Mouse (Mus musculus): ENCODE results near the gene Fcho1. TPM values are rescaled to one million over a fixed set of nuclear protein-coding genes. Genes with fewer than 3 reads are reported as not detected.
A peak's percentile ranks its signal among the peaks of the same experiment; 100 is the strongest.

The Fcho1 gene
- polyA plus RNA-seq, 1 experiment from 2014 or later = 107 TPM

- Histone ChIP-seq H3K9ac (ENCODE audit: low read depth, low read length) (no peak overlapping the region), H3K4me3 (ENCODE audit: low read depth, low read length) (no peak overlapping the region), H3K9me3 (replicated peaks; ENCODE audit: control insufficient read depth, low read length, poor library complexity, severe bottlenecking) (no peaks in the 10 kb centered on the region), H3K4me1 (ENCODE audit: control insufficient read depth, insufficient read depth, low read length) (peaks cover 36% of the 10 kb centered on the region), H3K36me3 (ENCODE audit: control insufficient read depth, insufficient read depth, low read length) (peaks cover 16% of the 10 kb centered on the region; the same call in 1 of the 2 replicates), H3K27me3 (ENCODE audit: control insufficient read depth, insufficient read depth, low read depth, low read length) (no peaks in the 10 kb centered on the region), H3K4me2 (ENCODE audit: low read length) (no peak overlapping the region), H3K27ac (ENCODE audit: low read length) (no peak overlapping the region)
- no peak for ATAC-seq
- 6% methylated on average over 22 of the region's 22 CpGs for WGBS
Observed at GRCm38 (mm10) chr8:71665331-71666130, 60.0 kb downstream of the Fcho1 start.

GRCm38 (mm10) chr8:71660325-71661120 is 65.0 kb downstream of the Fcho1 start:
- Histone ChIP-seq H3K27me3 (ENCODE audit: control insufficient read depth, insufficient read depth, low read depth, low read length) (peaks cover 13% of the 10 kb centered on the region; the same call in 1 of the 2 replicates), H3K36me3 (ENCODE audit: control insufficient read depth, insufficient read depth, low read length) (peaks cover 19% of the 10 kb centered on the region; the same call in 1 of the 2 replicates), H3K27ac (ENCODE audit: low read length) (no peak overlapping the region), H3K4me1 (ENCODE audit: control insufficient read depth, insufficient read depth, low read length) (no peaks in the 10 kb centered on the region), H3K9me3 (replicated peaks; ENCODE audit: control insufficient read depth, low read length, poor library complexity, severe bottlenecking) (no peaks in the 10 kb centered on the region), H3K4me3 (ENCODE audit: low read depth, low read length) (no peak overlapping the region), H3K4me2 (ENCODE audit: low read length) (no peak overlapping the region), H3K9ac (ENCODE audit: low read depth, low read length) (0 out of 2 replicates have a peak overlapping the region, but pooled peaks have one; percentile 28)
- WGBS = 11% methylated on average over 36 of the region's 36 CpGs
- peak; percentile 54 for ATAC-seq

- H3K4me1 ChIP-seq (ENCODE audit: control insufficient read depth, insufficient read depth, low read length) = no peaks in the 10 kb centered on the region
- no peak overlapping the region for H3K9ac ChIP-seq (ENCODE audit: low read depth, low read length)
- H3K4me2 ChIP-seq (ENCODE audit: low read length) = no peak overlapping the region
- no peak overlapping the region for H3K27ac ChIP-seq (ENCODE audit: low read length)
- peaks cover 17% of the 10 kb centered on the region; the same call in 1 of the 2 replicates for H3K27me3 ChIP-seq (ENCODE audit: control insufficient read depth, insufficient read depth, low read depth, low read length)
- 53% methylated on average over 1 of the region's 1 CpGs for WGBS
- ATAC-seq = no peak
- no peak overlapping the region for H3K4me3 ChIP-seq (ENCODE audit: low read depth, low read length)
- H3K9me3 ChIP-seq (replicated peaks; ENCODE audit: control insufficient read depth, low read length, poor library complexity, severe bottlenecking) = no peaks in the 10 kb centered on the region
- peaks cover 25% of the 10 kb centered on the region; the same call in 1 of the 2 replicates for H3K36me3 ChIP-seq (ENCODE audit: control insufficient read depth, insufficient read depth, low read length)
Observed at GRCm38 (mm10) chr8:71659751-71660150, 65.8 kb downstream of the Fcho1 start.

GRCm38 (mm10) chr8:71658515-71659049 is 66.9 kb downstream of the Fcho1 start:
- Histone ChIP-seq H3K4me3 (ENCODE audit: low read depth, low read length) (no peak overlapping the region), H3K27me3 (ENCODE audit: control insufficient read depth, insufficient read depth, low read depth, low read length) (peaks cover 17% of the 10 kb centered on the region; the same call in 1 of the 2 replicates), H3K9me3 (replicated peaks; ENCODE audit: control insufficient read depth, low read length, poor library complexity, severe bottlenecking) (no peaks in the 10 kb centered on the region), H3K9ac (ENCODE audit: low read depth, low read length) (no peak overlapping the region), H3K4me2 (ENCODE audit: low read length) (no peak overlapping the region), H3K4me1 (ENCODE audit: control insufficient read depth, insufficient read depth, low read length) (no peaks in the 10 kb centered on the region), H3K27ac (ENCODE audit: low read length) (no peak overlapping the region), H3K36me3 (ENCODE audit: control insufficient read depth, insufficient read depth, low read length) (peaks cover 26% of the 10 kb centered on the region; the same call in 1 of the 2 replicates)
- 33% methylated on average over 17 of the region's 17 CpGs for WGBS
- ATAC-seq = no peak

Other genes starting within 250 kb of the Fcho1 start
- 4.0 and 5.9 TPM in 2 replicates for gene Ano8, start 239.8 kb downstream of the Fcho1 start, polyA plus RNA-seq (2015; fragmentation: Nextera tagmentation; extraction: Ambion mirVana)
- gene Gtpbp3, start 237.6 kb downstream of the Fcho1 start, polyA plus RNA-seq (2015; fragmentation: Nextera tagmentation; extraction: Ambion mirVana) = 11.8 and 12.5 TPM in 2 replicates
- 5.7 and 6.5 TPM in 2 replicates for gene Plvap, start 214.0 kb downstream of the Fcho1 start, polyA plus RNA-seq (2015; fragmentation: Nextera tagmentation; extraction: Ambion mirVana)
- gene Ccdc194, start 200.0 kb downstream of the Fcho1 start, polyA plus RNA-seq (2015; fragmentation: Nextera tagmentation; extraction: Ambion mirVana) = 0.11 TPM in 1 of 2 replicates, not detected in the other
- gene Bst2, start 188.3 kb downstream of the Fcho1 start, polyA plus RNA-seq (2015; fragmentation: Nextera tagmentation; extraction: Ambion mirVana) = 6.8 and 7.9 TPM in 2 replicates
- gene Mvb12a, start 182.8 kb downstream of the Fcho1 start, polyA plus RNA-seq (2015; fragmentation: Nextera tagmentation; extraction: Ambion mirVana) = 52.4 and 60.3 TPM in 2 replicates
- 0.17 TPM in 1 of 2 replicates, not detected in the other for gene Tmem221, start 166.8 kb downstream of the Fcho1 start, polyA plus RNA-seq (2015; fragmentation: Nextera tagmentation; extraction: Ambion mirVana)
- not detected in 2 replicates for gene Nxnl1, start 159.1 kb downstream of the Fcho1 start, polyA plus RNA-seq (2015; fragmentation: Nextera tagmentation; extraction: Ambion mirVana)
- gene Slc27a1, start 156.8 kb downstream of the Fcho1 start, polyA plus RNA-seq (2015; fragmentation: Nextera tagmentation; extraction: Ambion mirVana) = 71.4 and 79.2 TPM in 2 replicates
- gene Pgls, start 133.5 kb downstream of the Fcho1 start, polyA plus RNA-seq (2015; fragmentation: Nextera tagmentation; extraction: Ambion mirVana) = 219 and 237 TPM in 2 replicates
- 6.4 and 7.9 TPM in 2 replicates for gene Fam129c, start 128.1 kb downstream of the Fcho1 start, polyA plus RNA-seq (2015; fragmentation: Nextera tagmentation; extraction: Ambion mirVana)
- gene Colgalt1, start 114.7 kb downstream of the Fcho1 start, polyA plus RNA-seq (2015; fragmentation: Nextera tagmentation; extraction: Ambion mirVana) = 68.8 and 70.8 TPM in 2 replicates
- 23.5 and 29.0 TPM in 2 replicates for gene Unc13a, start 54.0 kb downstream of the Fcho1 start, polyA plus RNA-seq (2015; fragmentation: Nextera tagmentation; extraction: Ambion mirVana)
- gene Jak3, start 49.4 kb downstream of the Fcho1 start, polyA plus RNA-seq (2015; fragmentation: Nextera tagmentation; extraction: Ambion mirVana) = 4.7 and 5.4 TPM in 2 replicates
- 1.4 TPM in 1 of 2 replicates, not detected in the other for gene Insl3, start 36.5 kb downstream of the Fcho1 start, polyA plus RNA-seq (2015; fragmentation: Nextera tagmentation; extraction: Ambion mirVana)
- 0.20 and 0.50 TPM in 2 replicates for gene B3gnt3, start 23.9 kb downstream of the Fcho1 start, polyA plus RNA-seq (2015; fragmentation: Nextera tagmentation; extraction: Ambion mirVana)
- 9.6 and 9.9 TPM in 2 replicates for gene Zfp709, start 156.3 kb upstream of the Fcho1 start, polyA plus RNA-seq (2015; fragmentation: Nextera tagmentation; extraction: Ambion mirVana)
- gene Zfp882, start 182.9 kb upstream of the Fcho1 start, polyA plus RNA-seq (2015; fragmentation: Nextera tagmentation; extraction: Ambion mirVana) = 18.4 and 21.2 TPM in 2 replicates
- 32.7 and 33.6 TPM in 2 replicates for gene Zfp617, start 182.9 kb upstream of the Fcho1 start, polyA plus RNA-seq (2015; fragmentation: Nextera tagmentation; extraction: Ambion mirVana)
- gene Zfp961, start 225.3 kb upstream of the Fcho1 start, polyA plus RNA-seq (2015; fragmentation: Nextera tagmentation; extraction: Ambion mirVana) = 15.2 and 17.6 TPM in 2 replicates